In the genomic region with DNA sequence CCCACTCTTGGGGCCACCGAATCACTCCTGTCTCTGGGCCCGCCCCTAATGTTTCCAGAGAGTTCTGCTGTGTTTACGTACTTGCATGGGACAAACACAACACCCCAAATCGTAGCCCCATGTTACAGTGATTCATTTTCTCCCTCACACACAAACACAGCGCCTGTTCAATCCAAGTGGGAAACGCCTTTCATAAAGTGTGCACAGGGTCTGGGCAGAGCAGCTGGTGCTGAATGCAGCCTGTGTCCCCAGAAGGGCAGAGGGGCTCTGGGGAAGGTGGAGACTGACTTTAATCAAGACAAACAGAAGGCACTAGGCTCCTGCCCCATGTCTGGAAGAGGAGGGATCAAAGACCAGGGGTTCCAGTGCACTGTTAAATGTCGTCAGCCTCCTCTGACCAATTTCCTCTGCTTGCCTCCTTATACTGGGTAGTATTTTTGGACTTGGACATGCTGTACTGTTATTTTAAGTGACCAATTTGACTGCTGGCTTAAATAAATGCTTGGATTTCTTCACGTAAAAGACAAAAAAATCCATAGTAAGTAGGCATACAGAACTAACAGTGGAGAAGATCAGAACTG, we compare ENCODE assay signal across 12 mouse cellular contexts. TPM values are rescaled to one million over a fixed set of nuclear protein-coding genes. Genes with fewer than 3 reads are reported as not detected.
DNase-seq lines count a peak whose midpoint lies in the region; ATAC-seq and TF ChIP-seq lines count a peak whose summit lies in the region.
"Had no signal": no experiment of that assay in that cellular context is flagged by ENCODE, and none has a peak within 500 bp of the region (broad histone marks: within the 10 kb centered on the region; RNA-seq: fewer than 3 reads in every experiment).

No protein-coding gene starts in this region.

- no peak for TF ChIP-seq EP300 in heart, adult 2 months (IDR thresholded peaks at IDR 0.05; ENCODE audit: insufficient read depth, low read depth, low read length)

- no peak overlapping the region for H3K9ac ChIP-seq in heart, adult 2 months (ENCODE audit: low read depth, low read length)
- H3K9ac ChIP-seq in embryonic facial prominence, embryonic 14.5 days (ENCODE audit: low read depth, low read length), result peak overlapping the region; percentile 56
- no peak overlapping the region; the same call in 1 of the 2 replicates for H3K9ac ChIP-seq in limb, embryonic 11.5 days (ENCODE audit: low read length)
- H3K9ac ChIP-seq: forebrain, embryonic 15.5 days had no signal

- WGBS in heart, adult 2 months, result 51% methylated on average over 8 of the region's 8 CpGs
- WGBS in embryonic facial prominence, embryonic 14.5 days, result 39% methylated on average over 8 of the region's 8 CpGs
- WGBS in limb, embryonic 11.5 days, result 33% methylated on average over 8 of the region's 8 CpGs

- no peaks in the 10 kb centered on the region for H3K79me2 ChIP-seq in heart, adult 2 months (replicated peaks; ENCODE audit: control insufficient read depth, insufficient read depth, low read length)

- H3K4me3 ChIP-seq in heart, adult 2 months, result peak overlapping the region; percentile 38; the same call in 1 of the 2 replicates
- peak overlapping the region; percentile 32 for H3K4me3 ChIP-seq in E14TG2a.4 (replicated peaks; ENCODE audit: low read length)
- peak overlapping the region; percentile 32; the same call in 1 of the 2 replicates for H3K4me3 ChIP-seq in embryonic facial prominence, embryonic 14.5 days (ENCODE audit: low read depth, low read length)
- H3K4me3 ChIP-seq in limb, embryonic 11.5 days (ENCODE audit: low read depth, low read length), result no peak overlapping the region
- H3K4me3 ChIP-seq: forebrain, embryonic 15.5 days had no signal

- intact Hi-C loops in heart, adult 2 months (cut with DNase I), result no loop called here
- intact Hi-C loops in heart, postnatal 14 days (cut with DNase I), result no loop called here

- 0 out of 2 replicates have a peak, but pooled peaks have one; percentile 26 for ATAC-seq in embryonic facial prominence, embryonic 14.5 days (ENCODE audit: low read depth)
- ATAC-seq in limb, embryonic 11.5 days (ENCODE audit: insufficient number of reproducible peaks, low FRiP score, low TSS enrichment, low read depth), result peak; percentile 42; the same call in 1 of the 2 replicates
- ATAC-seq in megakaryocyte-erythroid progenitor cell, adult 5-6 weeks (replicated peaks; ENCODE audit: low FRiP score, low TSS enrichment, poor library complexity, severe bottlenecking), result no peak
- ATAC-seq: forebrain, embryonic 15.5 days had no signal

- no peaks in the 10 kb centered on the region for H3K27me3 ChIP-seq in heart, adult 2 months (ENCODE audit: control insufficient read depth, insufficient read depth, low read length)
- peaks cover 26% of the 10 kb centered on the region for H3K27me3 ChIP-seq in E14TG2a.4 (ENCODE audit: insufficient read depth, low read length)
- no peaks in the 10 kb centered on the region for H3K27me3 ChIP-seq in embryonic facial prominence, embryonic 14.5 days (replicated peaks; ENCODE audit: control insufficient read depth, insufficient read depth, low read length)
- no peaks in the 10 kb centered on the region for H3K27me3 ChIP-seq in limb, embryonic 11.5 days (ENCODE audit: control insufficient read depth, insufficient read depth, low read length)
- H3K27me3 ChIP-seq: CH12.LX; forebrain, embryonic 15.5 days had no signal

- no peak for TF ChIP-seq CTCF in heart, adult 2 months (IDR thresholded peaks at IDR 0.05)
- TF ChIP-seq CTCF in E14TG2a.4 (conservative IDR thresholded peaks at IDR 0.05; ENCODE audit: low read length), result no peak

- H3K9me3 ChIP-seq in E14TG2a.4 (ENCODE audit: low read length), result no peaks in the 10 kb centered on the region
- no peaks in the 10 kb centered on the region for H3K9me3 ChIP-seq in embryonic facial prominence, embryonic 14.5 days (ENCODE audit: control insufficient read depth, low read length)
- H3K9me3 ChIP-seq in limb, embryonic 11.5 days (ENCODE audit: control insufficient read depth, low read length), result no peaks in the 10 kb centered on the region
- H3K9me3 ChIP-seq: forebrain, embryonic 15.5 days had no signal

- peak overlapping the region; percentile 51 for H3K4me2 ChIP-seq in embryonic facial prominence, embryonic 14.5 days (ENCODE audit: low read depth, low read length)
- H3K4me2 ChIP-seq in limb, embryonic 11.5 days (ENCODE audit: low read depth, severe bottlenecking), result peak overlapping the region; percentile 29; the same call in 1 of the 2 replicates
- H3K4me2 ChIP-seq: forebrain, embryonic 15.5 days had no signal

- no peak for TF ChIP-seq POLR2A in heart, adult 2 months (IDR thresholded peaks at IDR 0.05; ENCODE audit: insufficient read depth, low read depth, low read length)

- peak overlapping the region; percentile 29 for H3K27ac ChIP-seq in heart, adult 2 months
- peak overlapping the region; percentile 85 for H3K27ac ChIP-seq in embryonic facial prominence, embryonic 14.5 days (replicated peaks; ENCODE audit: low read depth, low read length)
- H3K27ac ChIP-seq in limb, embryonic 11.5 days (replicated peaks; ENCODE audit: low read depth, low read length), result no peak overlapping the region; the same call in 1 of the 2 replicates
- H3K27ac ChIP-seq: forebrain, embryonic 15.5 days had no signal

- no peaks in the 10 kb centered on the region for H3K36me3 ChIP-seq in heart, adult 2 months (ENCODE audit: control insufficient read depth, insufficient read depth, low read length)
- no peaks in the 10 kb centered on the region for H3K36me3 ChIP-seq in E14TG2a.4 (ENCODE audit: insufficient read depth, low read length)
- H3K36me3 ChIP-seq in embryonic facial prominence, embryonic 14.5 days (ENCODE audit: control insufficient read depth, insufficient read depth, low read length), result no peaks in the 10 kb centered on the region
- H3K36me3 ChIP-seq in limb, embryonic 11.5 days (ENCODE audit: control insufficient read depth, insufficient read depth, low read length), result no peaks in the 10 kb centered on the region
- H3K36me3 ChIP-seq: forebrain, embryonic 15.5 days had no signal

- H3K4me1 ChIP-seq in heart, adult 2 months (ENCODE audit: control insufficient read depth, insufficient read depth, low read length), result peaks cover 9% of the 10 kb centered on the region
- peaks cover 14% of the 10 kb centered on the region for H3K4me1 ChIP-seq in E14TG2a.4 (replicated peaks; ENCODE audit: low read depth, low read length)
- H3K4me1 ChIP-seq in embryonic facial prominence, embryonic 14.5 days (ENCODE audit: control insufficient read depth, insufficient read depth, low read length), result peaks cover 15% of the 10 kb centered on the region
- H3K4me1 ChIP-seq in limb, embryonic 11.5 days (ENCODE audit: control insufficient read depth, insufficient read depth, low read length), result peaks cover 32% of the 10 kb centered on the region

- no peak for DNase-seq in heart, adult 2 months
- no peak for DNase-seq in heart, postnatal 14 days
- DNase-seq in embryonic facial prominence, embryonic 14.5 days (ENCODE audit: low spot score), result no peak
- DNase-seq in limb, embryonic 11.5 days (ENCODE audit: low spot score), result peak; percentile 53
- DNase-seq in adipocyte (ENCODE audit: low spot score), result no peak
- DNase-seq in spleen, postnatal 36 days (ENCODE audit: low spot score in 2 of 2), result no peak
- DNase-seq: cerebellum, adult 2 months; thymus, postnatal 25 days had no signal

RNA-seq across cellular contexts. Expression of a gene that starts 0.7 kb away (rescaled TPM):
- total RNA-seq in heart, adult 2 months (2021), result 1 to 10 TPM; 5.6 to 7.6 TPM
- 6.1 and 8.0 TPM in 2 replicates for polyA plus RNA-seq in heart, adult 2 months (2012; rRNA removed)
- 10 to 100 TPM in 1 of 2 experiments, 1 to 10 TPM in 1; 8.0 to 10.6 TPM for total RNA-seq in heart, postnatal 14 days (2021)
- polyA plus RNA-seq in embryonic facial prominence, embryonic 14.5 days (2014; fragmentation: Nextera tagmentation; extraction: Ambion mirVana), result 6.0 and 7.2 TPM in 2 replicates
- polyA plus RNA-seq in limb, embryonic 11.5 days (2014; fragmentation: Nextera tagmentation; extraction: Ambion mirVana), result 2.2 and 3.4 TPM in 2 replicates
- total RNA-seq in megakaryocyte-erythroid progenitor cell, adult 5-6 weeks (2014; fragmentation: Nextera tagmentation), result 11.0 and 12.1 TPM in 2 replicates
- total RNA-seq in megakaryocyte-erythroid progenitor cell, adult 5-6 weeks (2017), result 11.0 and 12.9 TPM in 2 replicates

RNA-seq across cellular contexts. Expression of a gene that starts 48.5 kb away (rescaled TPM):
- total RNA-seq in heart, adult 2 months (2021), result not detected
- 0.35 and 0.50 TPM in 2 replicates for polyA plus RNA-seq in heart, adult 2 months (2012; rRNA removed)
- total RNA-seq in heart, postnatal 14 days (2021), result under 1 TPM in 1 of 2 experiments, not detected in 1; 0.22 TPM
- polyA plus RNA-seq in embryonic facial prominence, embryonic 14.5 days (2014; fragmentation: Nextera tagmentation; extraction: Ambion mirVana), result 2.0 and 4.3 TPM in 2 replicates
- 0.19 and 0.35 TPM in 2 replicates for polyA plus RNA-seq in limb, embryonic 11.5 days (2014; fragmentation: Nextera tagmentation; extraction: Ambion mirVana)
- total RNA-seq in megakaryocyte-erythroid progenitor cell, adult 5-6 weeks (2014; fragmentation: Nextera tagmentation), result not detected in 2 replicates
- total RNA-seq in megakaryocyte-erythroid progenitor cell, adult 5-6 weeks (2017), result not detected in 2 replicates
